Comparison of ENCODE assay signal across 22 mouse cellular contexts in the genomic region with DNA sequence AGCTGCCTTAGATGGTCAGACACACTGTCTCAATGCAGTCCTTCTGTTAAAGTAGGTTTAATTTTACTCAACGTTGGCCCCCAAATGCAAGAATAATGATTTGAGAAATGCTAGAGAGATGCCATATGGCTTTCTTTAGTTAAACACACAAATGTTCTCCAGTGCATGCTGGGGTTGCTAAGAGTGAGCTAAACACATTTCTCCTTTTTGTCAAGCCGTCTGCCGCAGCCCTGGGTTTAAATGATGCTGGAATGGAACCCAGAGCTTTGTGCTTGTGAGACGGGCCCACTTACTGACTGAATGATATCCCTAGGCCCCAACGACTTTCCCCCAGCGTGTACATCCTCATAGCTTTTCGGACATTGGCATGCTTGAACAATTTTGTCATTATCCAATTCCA. TPM values are rescaled to one million over a fixed set of nuclear protein-coding genes. Genes with fewer than 3 reads are reported as not detected.
DNase-seq lines count a peak whose midpoint lies in the region; ATAC-seq and TF ChIP-seq lines count a peak whose summit lies in the region.
"Had no signal": no experiment of that assay in that cellular context is flagged by ENCODE, and none has a peak within 500 bp of the region (broad histone marks: within the 10 kb centered on the region; RNA-seq: fewer than 3 reads in every experiment).

No protein-coding gene starts in this region.

- no peaks in the 10 kb centered on the region for H3K9me3 ChIP-seq in forebrain, embryonic 14.5 days (replicated peaks; ENCODE audit: control insufficient read depth, low read length)
- no peaks in the 10 kb centered on the region for H3K9me3 ChIP-seq in forebrain, embryonic 12.5 days
- no peaks in the 10 kb centered on the region for H3K9me3 ChIP-seq in intestine, postnatal 0 days (ENCODE audit: control insufficient read depth)
- H3K9me3 ChIP-seq: embryonic facial prominence, embryonic 13.5 days; G1E; heart, embryonic 10.5 days; hindbrain, embryonic 13.5 days had no signal

- ATAC-seq in forebrain, embryonic 14.5 days, result no peak
- no peak for ATAC-seq in forebrain, embryonic 12.5 days (ENCODE audit: low FRiP score)
- ATAC-seq in intestine, postnatal 0 days, result no peak
- ATAC-seq: CD4-positive, CD25-positive, alpha-beta regulatory T cell, adult 4 months had no signal

- H3K4me3 ChIP-seq in forebrain, embryonic 14.5 days (ENCODE audit: low read depth, low read length), result no peak overlapping the region
- H3K4me3 ChIP-seq in forebrain, embryonic 12.5 days (replicated peaks), result no peak overlapping the region
- H3K4me3 ChIP-seq in left cerebral cortex, adult 2 months, result no peak overlapping the region
- no peak overlapping the region for H3K4me3 ChIP-seq in intestine, postnatal 0 days (ENCODE audit: low read depth, low read length)
- H3K4me3 ChIP-seq: embryonic facial prominence, embryonic 13.5 days; heart, embryonic 10.5 days; hindbrain, embryonic 13.5 days had no signal

- DNase-seq in forebrain, embryonic 14.5 days (ENCODE audit: low spot score), result peak; percentile 36
- peak; percentile 48 for DNase-seq in layer of hippocampus, adult 11-12 months (ENCODE audit: low spot score)
- no peak for DNase-seq in layer of hippocampus, postnatal 10 days (ENCODE audit: low spot score in 2 of 2)
- DNase-seq in left cerebral cortex, adult 2 months (ENCODE audit: extremely low spot score in 1 of 2, low spot score in 2 of 2), result no peak
- DNase-seq in left cerebral cortex, postnatal 36 days (ENCODE audit: low spot score in 2 of 2), result no peak
- DNase-seq: adrenal gland, adult 8-10 months; adrenal gland, postnatal 36 days; B cell, adult 2 months; cerebellum, adult 11-12 months; cerebellum, adult 9-10 months; cerebellum, postnatal 25 days; gastrocnemius, postnatal 10 days; heart, adult 18-20 months; heart, postnatal 10 days had no signal

- H3K27me3 ChIP-seq in forebrain, embryonic 14.5 days (replicated peaks; ENCODE audit: control insufficient read depth, insufficient read depth, low read length), result no peaks in the 10 kb centered on the region
- H3K27me3 ChIP-seq in forebrain, embryonic 12.5 days, result no peaks in the 10 kb centered on the region
- H3K27me3 ChIP-seq in intestine, postnatal 0 days (replicated peaks; ENCODE audit: control insufficient read depth, insufficient read depth, low read length), result no peaks in the 10 kb centered on the region
- H3K27me3 ChIP-seq: embryonic facial prominence, embryonic 13.5 days; hindbrain, embryonic 13.5 days had no signal

- H3K4me2 ChIP-seq in forebrain, embryonic 14.5 days (ENCODE audit: low read length), result no peak overlapping the region
- H3K4me2 ChIP-seq in forebrain, embryonic 12.5 days, result no peak overlapping the region
- H3K4me2 ChIP-seq in intestine, postnatal 0 days (replicated peaks; ENCODE audit: low read depth), result no peak overlapping the region
- H3K4me2 ChIP-seq: embryonic facial prominence, embryonic 13.5 days; hindbrain, embryonic 13.5 days had no signal

- WGBS in forebrain, embryonic 14.5 days, result 76% methylated on average over 7 of the region's 7 CpGs
- 82% methylated on average over 7 of the region's 7 CpGs for WGBS in forebrain, embryonic 12.5 days
- WGBS in intestine, postnatal 0 days, result 81% methylated on average over 7 of the region's 7 CpGs

- TF ChIP-seq CTCF in left cerebral cortex, adult 2 months (IDR thresholded peaks at IDR 0.05), result no peak
- no peak for TF ChIP-seq CTCF in intestine, postnatal 0 days (IDR thresholded peaks at IDR 0.05; ENCODE audit: low read depth)

- no peak overlapping the region for H3K9ac ChIP-seq in forebrain, embryonic 14.5 days (ENCODE audit: low read length)
- H3K9ac ChIP-seq in forebrain, embryonic 12.5 days, result no peak overlapping the region
- no peak overlapping the region for H3K9ac ChIP-seq in intestine, postnatal 0 days (ENCODE audit: low read depth, low read length)
- H3K9ac ChIP-seq: embryonic facial prominence, embryonic 13.5 days; hindbrain, embryonic 13.5 days had no signal

- peaks cover 13% of the 10 kb centered on the region; the same call in 1 of the 2 replicates for H3K4me1 ChIP-seq in forebrain, embryonic 14.5 days (ENCODE audit: control insufficient read depth, insufficient read depth, low read length)
- peaks cover 16% of the 10 kb centered on the region for H3K4me1 ChIP-seq in forebrain, embryonic 12.5 days
- no peaks in the 10 kb centered on the region for H3K4me1 ChIP-seq in intestine, postnatal 0 days (replicated peaks; ENCODE audit: control insufficient read depth, insufficient read depth, low read length)
- H3K4me1 ChIP-seq: embryonic facial prominence, embryonic 13.5 days had no signal

- intact Hi-C loops in left cerebral cortex, adult 2 months (cut with DNase I), result no loop called here
- intact Hi-C loops in left cerebral cortex, postnatal 36 days (cut with DNase I), result no loop called here

- H3K27ac ChIP-seq in forebrain, embryonic 14.5 days (ENCODE audit: low read depth, low read length), result no peak overlapping the region
- H3K27ac ChIP-seq in forebrain, embryonic 12.5 days, result no peak overlapping the region
- peak overlapping the region; percentile 67 for H3K27ac ChIP-seq in left cerebral cortex, adult 2 months
- H3K27ac ChIP-seq in intestine, postnatal 0 days (ENCODE audit: low read depth, low read length), result no peak overlapping the region
- H3K27ac ChIP-seq: embryonic facial prominence, embryonic 13.5 days; heart, embryonic 10.5 days; hindbrain, embryonic 13.5 days; hindbrain, postnatal 0 days had no signal

- H3K36me3 ChIP-seq in forebrain, embryonic 14.5 days (ENCODE audit: control insufficient read depth, insufficient read depth, low read length), result no peaks in the 10 kb centered on the region
- no peaks in the 10 kb centered on the region for H3K36me3 ChIP-seq in forebrain, embryonic 12.5 days (replicated peaks)
- no peaks in the 10 kb centered on the region for H3K36me3 ChIP-seq in intestine, postnatal 0 days (ENCODE audit: control insufficient read depth, insufficient read depth)
- H3K36me3 ChIP-seq: embryonic facial prominence, embryonic 13.5 days; G1E; heart, embryonic 10.5 days had no signal

RNA-seq across cellular contexts. Expression of a gene that starts 11.3 kb away (rescaled TPM):
- polyA plus RNA-seq in forebrain, embryonic 14.5 days (2014; fragmentation: Nextera tagmentation; extraction: Ambion mirVana), result 4.9 and 6.1 TPM in 2 replicates
- polyA plus RNA-seq in forebrain, embryonic 12.5 days (2016; fragmentation: Nextera tagmentation; extraction: Ambion mirVana), result 4.9 and 5.7 TPM in 2 replicates
- 1 to 10 TPM; 4.2 to 5.3 TPM for total RNA-seq in layer of hippocampus, postnatal 10 days (2021)
- 1 to 10 TPM; 3.6 to 3.8 TPM for total RNA-seq in left cerebral cortex, adult 2 months (2021)
- total RNA-seq in left cerebral cortex, postnatal 36 days (2021), result 1 to 10 TPM; 2.7 to 4.5 TPM
- polyA plus RNA-seq in intestine, postnatal 0 days (2015; fragmentation: Nextera tagmentation; extraction: Ambion mirVana), result 8.1 and 8.2 TPM in 2 replicates
- polyA plus RNA-seq: G1E had no signal

Comparison
In these comparisons a context has a peak if more than half of its experiments do, and no peak if none do; other contexts are left out.
1. DNase-seq: peak in forebrain, embryonic 14.5 days (single experiment) and layer of hippocampus, adult 11-12 months (single experiment); none in layer of hippocampus, postnatal 10 days (0 of 2), left cerebral cortex, adult 2 months (0 of 2) and left cerebral cortex, postnatal 36 days (0 of 2).